Mouse (Mus musculus): ENCODE measurements around the gene Meis3. TPM values are rescaled to one million over a fixed set of nuclear protein-coding genes. Genes with fewer than 3 reads are reported as not detected.

The Meis3 gene
- polyA plus RNA-seq (2016; fragmentation: Nextera tagmentation; extraction: Ambion mirVana) = 18.2 and 21.5 TPM in 2 replicates

DNA sequence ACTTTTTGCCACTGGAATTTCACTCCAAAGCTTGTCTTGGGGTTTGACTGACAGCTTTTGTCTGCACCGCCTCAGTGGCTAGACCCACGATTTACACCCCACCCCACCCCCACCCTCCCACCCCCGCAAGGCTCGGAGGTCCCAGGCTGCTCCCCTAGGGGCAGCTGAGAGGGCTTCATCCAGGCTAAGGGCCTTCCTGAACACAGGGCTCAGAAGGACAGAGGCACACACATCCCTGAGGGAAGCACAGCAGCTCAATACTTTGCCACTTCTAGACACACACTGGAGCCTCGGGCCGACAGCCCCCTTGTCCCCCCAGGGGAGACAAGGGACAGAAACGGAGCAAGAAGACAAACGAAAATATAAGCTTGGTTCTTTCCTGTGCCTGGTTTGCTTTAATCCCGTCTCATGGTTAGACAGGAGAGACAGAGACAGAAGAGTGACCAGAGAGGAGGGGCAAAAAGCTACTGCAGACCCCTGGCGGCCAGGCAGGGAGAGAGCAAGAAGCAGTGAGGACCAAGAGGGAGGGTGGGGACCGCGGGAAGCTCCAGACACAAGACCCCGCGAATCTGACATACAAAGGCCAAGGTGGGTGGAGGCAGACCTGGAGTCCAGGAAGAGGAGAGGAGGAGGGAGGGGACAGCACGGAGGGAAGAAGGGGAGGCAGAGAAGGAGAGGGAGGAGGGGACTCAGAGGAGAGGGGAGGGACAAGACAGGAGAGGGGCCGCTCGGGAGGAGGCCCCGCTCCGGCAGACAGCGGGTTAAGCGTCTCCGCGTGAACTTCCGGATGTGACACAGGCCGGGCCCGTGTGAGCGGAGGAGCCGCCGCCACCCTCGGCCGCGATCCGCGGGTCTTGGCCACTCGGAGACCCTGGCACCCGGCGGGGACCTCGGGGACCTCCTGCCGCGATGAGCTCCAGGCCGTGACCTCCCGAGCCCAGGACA is at the start of gene Meis3:
Gene Meis3, plus strand, starts transcription at position 494 of the 945 bp plus-strand sequence.
- under 1% methylated on average over 38 of the region's 42 CpGs for WGBS

GRCm38 (mm10) chr7:16125829-16126228 is 49.1 kb upstream of the Meis3 start:
- Histone ChIP-seq H3K4me2 (no peak overlapping the region), H3K27ac (ENCODE audit: poor library complexity, severe bottlenecking) (no peak overlapping the region), H3K27me3 (replicated peaks) (peaks cover 1% of the 10 kb centered on the region), H3K36me3 (peaks cover 27% of the 10 kb centered on the region), H3K9ac (no peak overlapping the region), H3K4me1 (replicated peaks) (peaks cover 25% of the 10 kb centered on the region), H3K4me3 (no peak overlapping the region), H3K9me3 (replicated peaks) (no peaks in the 10 kb centered on the region)
- 74% methylated on average over 9 of the region's 9 CpGs for WGBS
- no peak for ATAC-seq (ENCODE audit: insufficient number of reproducible peaks, low FRiP score)

More for the DNA sequence above, at the start of gene Meis3:
- Histone ChIP-seq H3K4me1 (replicated peaks) (peaks cover 31% of the 10 kb centered on the region), H3K36me3 (peaks cover 14% of the 10 kb centered on the region), H3K27me3 (replicated peaks) (0 out of 2 replicates have a peak, but pooled peaks cover 8% of the 10 kb centered on the region), H3K9me3 (replicated peaks) (no peaks in the 10 kb centered on the region), H3K27ac (ENCODE audit: poor library complexity, severe bottlenecking) (no peak within 1 kb of the TSS; the same call in 1 of the 2 replicates), H3K4me3 (peak within 1 kb of the TSS; percentile 78), H3K4me2 (peak within 1 kb of the TSS; percentile 95), H3K9ac (peak within 1 kb of the TSS; percentile 81)
- peak; percentile 79 for ATAC-seq (ENCODE audit: insufficient number of reproducible peaks, low FRiP score)

DNA sequence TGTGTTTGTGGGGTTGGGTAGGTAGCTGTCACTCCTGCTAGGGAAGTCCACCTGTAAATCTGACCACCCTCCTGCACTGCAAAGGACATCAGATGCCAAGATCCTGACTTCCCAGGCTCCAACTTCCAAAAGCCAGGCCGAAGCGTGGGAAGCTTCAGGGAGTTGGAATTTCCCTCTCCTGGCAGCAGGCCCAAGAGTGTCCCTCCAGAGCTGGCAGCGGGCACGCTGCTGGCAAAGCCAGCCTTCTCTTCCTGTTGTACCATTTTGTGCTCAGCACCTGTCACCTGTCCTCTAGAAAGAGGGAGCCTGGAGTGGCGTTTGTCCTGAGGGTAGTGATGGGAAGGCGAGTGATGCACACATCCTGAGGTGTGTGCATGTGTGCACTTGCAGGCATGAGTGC is 46.5 kb upstream of the Meis3 start:
- WGBS = 77% methylated on average over 6 of the region's 6 CpGs
- Histone ChIP-seq H3K36me3 (peaks cover 27% of the 10 kb centered on the region), H3K4me3 (no peak overlapping the region), H3K9ac (no peak overlapping the region), H3K27me3 (replicated peaks) (peaks cover 25% of the 10 kb centered on the region), H3K4me1 (replicated peaks) (peaks cover 36% of the 10 kb centered on the region), H3K4me2 (0 out of 2 replicates have a peak overlapping the region, but pooled peaks have one; percentile 86), H3K9me3 (replicated peaks) (no peaks in the 10 kb centered on the region), H3K27ac (ENCODE audit: poor library complexity, severe bottlenecking) (no peak overlapping the region)
- ATAC-seq (ENCODE audit: insufficient number of reproducible peaks, low FRiP score) = no peak

DNA sequence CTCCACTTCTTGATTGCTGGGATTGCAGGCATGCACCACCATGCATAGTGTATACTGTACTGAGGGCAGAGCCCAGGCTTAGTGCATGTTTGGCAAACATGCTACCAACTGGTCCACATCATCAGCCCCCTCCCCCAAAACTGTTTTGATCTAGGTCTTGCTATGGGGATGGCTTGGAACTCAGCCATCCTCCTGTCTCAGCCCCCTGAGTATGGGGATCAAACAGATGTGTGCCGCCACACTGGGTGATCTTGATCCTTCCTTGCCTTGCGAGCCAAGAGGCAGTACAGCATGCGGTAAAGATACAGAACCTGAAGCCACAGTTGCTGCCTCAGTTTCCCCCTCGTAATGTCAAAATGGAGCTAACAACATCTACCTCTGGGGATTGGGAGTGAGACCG is 46.0 kb upstream of the Meis3 start:
- H3K27ac ChIP-seq (ENCODE audit: poor library complexity, severe bottlenecking) = peak overlapping the region; percentile 87

GRCm38 (mm10) chr7:16129421-16129845 is 45.5 kb upstream of the Meis3 start, which contains the start of gene Slc8a2:
Gene Slc8a2 (plus strand): TSS chr7:16129826.
- peak within 1 kb of the TSS; percentile 87 for H3K27ac ChIP-seq (ENCODE audit: poor library complexity, severe bottlenecking)
- H3K36me3 ChIP-seq = peaks cover 26% of the 10 kb centered on the region
- H3K27me3 ChIP-seq (replicated peaks) = peaks cover 28% of the 10 kb centered on the region
- H3K4me3 ChIP-seq = peak within 1 kb of the TSS; percentile 59
- H3K9me3 ChIP-seq (replicated peaks) = no peaks in the 10 kb centered on the region
- WGBS = 2% methylated on average over 12 of the region's 12 CpGs
- peak within 1 kb of the TSS; percentile 86 for H3K4me2 ChIP-seq
- peak; percentile 83 for ATAC-seq (ENCODE audit: insufficient number of reproducible peaks, low FRiP score)
- peak within 1 kb of the TSS; percentile 74 for H3K9ac ChIP-seq
- H3K4me1 ChIP-seq (replicated peaks) = peaks cover 36% of the 10 kb centered on the region

More for the DNA sequence above, 46.0 kb upstream of the Meis3 start:
- 56% methylated on average over 5 of the region's 5 CpGs for WGBS
- Histone ChIP-seq H3K4me3 (peak overlapping the region; percentile 59), H3K9ac (no peak overlapping the region), H3K9me3 (replicated peaks) (no peaks in the 10 kb centered on the region), H3K36me3 (peaks cover 27% of the 10 kb centered on the region), H3K4me1 (replicated peaks) (peaks cover 36% of the 10 kb centered on the region), H3K4me2 (peak overlapping the region; percentile 86), H3K27me3 (replicated peaks) (peaks cover 25% of the 10 kb centered on the region)
- no peak for ATAC-seq (ENCODE audit: insufficient number of reproducible peaks, low FRiP score)

- peaks cover 36% of the 10 kb centered on the region for H3K4me1 ChIP-seq (replicated peaks)
- WGBS = 2% methylated on average over 35 of the region's 38 CpGs
- H3K36me3 ChIP-seq = peaks cover 22% of the 10 kb centered on the region
- H3K27me3 ChIP-seq (replicated peaks) = peaks cover 29% of the 10 kb centered on the region
- H3K27ac ChIP-seq (ENCODE audit: poor library complexity, severe bottlenecking) = peak overlapping the region; percentile 87
- H3K4me2 ChIP-seq = peak overlapping the region; percentile 86
- H3K9me3 ChIP-seq (replicated peaks) = no peaks in the 10 kb centered on the region
- H3K4me3 ChIP-seq = peak overlapping the region; percentile 59
- ATAC-seq (ENCODE audit: insufficient number of reproducible peaks, low FRiP score) = peak; percentile 76
- peak overlapping the region; percentile 74 for H3K9ac ChIP-seq
Measured at GRCm38 (mm10) chr7:16129846-16130691, 44.8 kb upstream of the Meis3 start.

GRCm38 (mm10) chr7:16130956-16131634 is 43.8 kb upstream of the Meis3 start:
- Histone ChIP-seq H3K36me3 (peaks cover 12% of the 10 kb centered on the region), H3K27me3 (replicated peaks) (peaks cover 29% of the 10 kb centered on the region), H3K4me2 (peak overlapping the region; percentile 86), H3K27ac (ENCODE audit: poor library complexity, severe bottlenecking) (no peak overlapping the region), H3K9me3 (replicated peaks) (no peaks in the 10 kb centered on the region), H3K9ac (no peak overlapping the region), H3K4me1 (replicated peaks) (peaks cover 36% of the 10 kb centered on the region), H3K4me3 (peak overlapping the region; percentile 59)
- ATAC-seq (ENCODE audit: insufficient number of reproducible peaks, low FRiP score) = no peak
- WGBS = 38% methylated on average over 13 of the region's 13 CpGs

GRCm38 (mm10) chr7:16132161-16132581 is 42.7 kb upstream of the Meis3 start:
- Histone ChIP-seq H3K27ac (ENCODE audit: poor library complexity, severe bottlenecking) (no peak overlapping the region), H3K4me2 (no peak overlapping the region), H3K9me3 (replicated peaks) (no peaks in the 10 kb centered on the region), H3K27me3 (replicated peaks) (peaks cover 29% of the 10 kb centered on the region), H3K4me1 (replicated peaks) (peaks cover 36% of the 10 kb centered on the region), H3K4me3 (no peak overlapping the region), H3K36me3 (peaks cover 5% of the 10 kb centered on the region), H3K9ac (no peak overlapping the region)
- WGBS = 15% methylated on average over 7 of the region's 7 CpGs
- ATAC-seq (ENCODE audit: insufficient number of reproducible peaks, low FRiP score) = no peak

DNA sequence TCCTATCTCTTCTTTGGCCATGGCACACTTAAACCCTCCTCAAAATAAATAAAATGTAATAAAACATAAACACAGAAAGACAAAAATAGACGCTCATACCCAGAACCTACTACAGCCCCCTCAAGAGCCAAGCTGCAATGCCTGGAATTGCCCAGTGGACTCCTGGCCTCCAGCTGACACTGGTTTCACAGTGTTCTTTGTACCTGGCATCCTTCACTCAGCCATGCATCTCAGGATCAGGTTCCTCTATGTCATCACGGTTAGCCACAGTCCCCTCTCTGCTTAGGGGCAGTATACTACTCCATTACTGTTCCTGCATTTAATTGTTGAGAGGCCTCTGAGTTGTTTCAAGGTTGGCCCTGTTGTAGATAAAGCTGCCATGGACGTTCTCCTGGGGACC is 42.0 kb upstream of the Meis3 start:
- Histone ChIP-seq H3K27ac (ENCODE audit: poor library complexity, severe bottlenecking) (no peak overlapping the region), H3K4me1 (replicated peaks) (peaks cover 36% of the 10 kb centered on the region), H3K9ac (no peak overlapping the region), H3K27me3 (replicated peaks) (peaks cover 29% of the 10 kb centered on the region), H3K36me3 (0 out of 2 replicates have a peak, but pooled peaks cover 3% of the 10 kb centered on the region), H3K9me3 (replicated peaks) (no peaks in the 10 kb centered on the region), H3K4me3 (no peak overlapping the region), H3K4me2 (no peak overlapping the region)
- WGBS = 56% methylated on average over 3 of the region's 3 CpGs
- ATAC-seq (ENCODE audit: insufficient number of reproducible peaks, low FRiP score) = no peak

- peaks cover 29% of the 10 kb centered on the region for H3K27me3 ChIP-seq (replicated peaks)
- ATAC-seq (ENCODE audit: insufficient number of reproducible peaks, low FRiP score) = no peak
- 88% methylated on average over 9 of the region's 9 CpGs for WGBS
- no peak overlapping the region for H3K4me2 ChIP-seq
- no peak overlapping the region for H3K4me3 ChIP-seq
- H3K4me1 ChIP-seq (replicated peaks) = peaks cover 32% of the 10 kb centered on the region
- H3K36me3 ChIP-seq = 0 out of 2 replicates have a peak, but pooled peaks cover 3% of the 10 kb centered on the region
- H3K27ac ChIP-seq (ENCODE audit: poor library complexity, severe bottlenecking) = no peak overlapping the region
- no peak overlapping the region for H3K9ac ChIP-seq
- H3K9me3 ChIP-seq (replicated peaks) = no peaks in the 10 kb centered on the region
Measured at GRCm38 (mm10) chr7:16133691-16134090, 41.2 kb upstream of the Meis3 start.

Data from heart, embryonic 12.5 days (tissue).